Comparison of ENCODE assay signal across 10 mouse cellular contexts in genomic region chr9:57659774-57660173, GRCm38 (mm10). TPM values are rescaled to one million over a fixed set of nuclear protein-coding genes. Genes with fewer than 3 reads are reported as not detected.
A peak's percentile ranks its signal among the peaks of the same experiment; 100 is the strongest.
DNase-seq lines count a peak whose midpoint lies in the region; ATAC-seq and TF ChIP-seq lines count a peak whose summit lies in the region.
"Had no signal": no experiment of that assay in that cellular context is flagged by ENCODE, and none has a peak within 500 bp of the region (broad histone marks: within the 10 kb centered on the region; RNA-seq: fewer than 3 reads in every experiment).

No protein-coding gene starts in this region.

- no peaks in the 10 kb centered on the region for H3K36me3 ChIP-seq in testis, adult 2 months (ENCODE audit: control insufficient read depth, insufficient read depth, low read length)
- no peaks in the 10 kb centered on the region for H3K36me3 ChIP-seq in splenic B cell, adult 2 months (ENCODE audit: control insufficient read depth, insufficient read depth, low read length, poor library complexity, severe bottlenecking)
- H3K36me3 ChIP-seq: embryonic facial prominence, embryonic 13.5 days had no signal

- TF ChIP-seq POLR2A in testis, adult 2 months (IDR thresholded peaks at IDR 0.05; ENCODE audit: control insufficient read depth, low read depth, low read length), result no peak
- TF ChIP-seq POLR2A in cerebellum, adult 2 months (IDR thresholded peaks at IDR 0.05; ENCODE audit: borderline replicate concordance, insufficient read depth, low read length), result no peak

- peak; percentile 69 for ATAC-seq in inflammation-experienced regulatory T-cells, adult 6 months

- intact Hi-C loops in left cerebral cortex, postnatal 14 days (cut with DNase I), result loop anchor here (1.0 to 10.0 kb wide), 2 partner anchors 85 to 335 kb away; no protein-coding TSS in a partner anchor

- H3K27ac ChIP-seq in testis, adult 2 months (ENCODE audit: control insufficient read depth, insufficient read depth, low read depth, low read length), result no peak overlapping the region
- H3K27ac ChIP-seq in cerebellum, adult 2 months (ENCODE audit: insufficient read depth, low read length), result no peak overlapping the region
- H3K27ac ChIP-seq: embryonic facial prominence, embryonic 13.5 days had no signal

- peak; percentile 57; the same call in 1 of the 2 replicates for TF ChIP-seq CTCF in testis, adult 2 months (IDR thresholded peaks at IDR 0.05; ENCODE audit: control insufficient read depth, insufficient read depth, insufficient replicate concordance, low read depth, low read length)
- TF ChIP-seq CTCF in cerebellum, adult 2 months (IDR thresholded peaks at IDR 0.05; ENCODE audit: borderline replicate concordance, insufficient read depth, low read depth, low read length), result peak; percentile 98

- DNase-seq in testis, postnatal 14 days (ENCODE audit: low spot score), result no peak
- DNase-seq in cerebellum, adult 2 months, result peak; percentile 74 to 79
- peak; percentile 48 to 78 for DNase-seq in frontal cortex, postnatal 25 days (ENCODE audit: low spot score in 2 of 2)
- DNase-seq in left cerebral cortex, postnatal 14 days (ENCODE audit: low spot score in 2 of 2), result peak; percentile 85 to 88
- peak; percentile 79 for DNase-seq in mesoderm, embryonic 11.5 days (ENCODE audit: low read depth, low spot score)
- DNase-seq in splenic B cell, adult 2 months (ENCODE audit: low read depth, low spot score), result peak; percentile 87

- WGBS in cerebellum, adult 2 months, result 26% methylated on average over 4 of the region's 4 CpGs

- H3K4me1 ChIP-seq in testis, adult 2 months (ENCODE audit: control insufficient read depth, insufficient read depth, low read length), result peaks cover 5% of the 10 kb centered on the region; the same call in 1 of the 2 replicates
- peaks cover 4% of the 10 kb centered on the region for H3K4me1 ChIP-seq in cerebellum, adult 2 months (ENCODE audit: control insufficient read depth, insufficient read depth, low read length)

- H3K4me3 ChIP-seq in testis, adult 2 months (ENCODE audit: control insufficient read depth, low read depth, low read length), result no peak overlapping the region
- no peak overlapping the region for H3K4me3 ChIP-seq in cerebellum, adult 2 months (replicated peaks; ENCODE audit: insufficient read depth, low read depth, low read length)
- H3K4me3 ChIP-seq: embryonic facial prominence, embryonic 13.5 days had no signal

- H3K27me3 ChIP-seq in testis, adult 2 months (ENCODE audit: control insufficient read depth, insufficient read depth, low read length), result no peaks in the 10 kb centered on the region
- no peaks in the 10 kb centered on the region for H3K27me3 ChIP-seq in cerebellum, adult 2 months (ENCODE audit: control insufficient read depth, insufficient read depth, low read length)
- no peaks in the 10 kb centered on the region for H3K27me3 ChIP-seq in splenic B cell, adult 2 months (ENCODE audit: control insufficient read depth, insufficient read depth, low read length, poor library complexity, severe bottlenecking)

RNA-seq across cellular contexts. Expression of gene Csk, which starts 6.3 kb away (rescaled TPM):
- 13.4 and 13.9 TPM in 2 replicates for polyA plus RNA-seq in testis, adult 2 months (2012; rRNA removed)
- 45.5 and 57.2 TPM in 2 replicates for polyA plus RNA-seq in cerebellum, adult 2 months (2012; rRNA removed)
- 100 to 1,000 TPM; 113 to 133 (median 122) TPM for polyA plus RNA-seq in inflammation-experienced regulatory T-cells, adult 6 months (2017; shearing (Covaris generic))
- 10 to 100 TPM; 46.8 to 47.1 TPM for total RNA-seq in left cerebral cortex, postnatal 14 days (2021)

RNA-seq across cellular contexts. Expression of gene Cyp1a2, which starts 23.7 kb away (rescaled TPM):
- polyA plus RNA-seq in testis, adult 2 months (2012; rRNA removed), result 0.16 and 0.38 TPM in 2 replicates
- not detected in 2 replicates for polyA plus RNA-seq in cerebellum, adult 2 months (2012; rRNA removed)
- not detected for polyA plus RNA-seq in inflammation-experienced regulatory T-cells, adult 6 months (2017; shearing (Covaris generic))
- total RNA-seq in left cerebral cortex, postnatal 14 days (2021), result not detected
- polyA plus RNA-seq: embryonic facial prominence, embryonic 13.5 days; stomach, embryonic 14.5 days had no signal

RNA-seq across cellular contexts. Expression of gene Cyp1a1, which starts 28.0 kb away (rescaled TPM):
- 0.09 and 0.11 TPM in 2 replicates for polyA plus RNA-seq in testis, adult 2 months (2012; rRNA removed)
- 0.10 and 0.11 TPM in 2 replicates for polyA plus RNA-seq in cerebellum, adult 2 months (2012; rRNA removed)
- under 1 TPM in 2 of 3 experiments, not detected in 1; 0.21 TPM for polyA plus RNA-seq in inflammation-experienced regulatory T-cells, adult 6 months (2017; shearing (Covaris generic))
- under 1 TPM; 0.13 to 0.22 TPM for total RNA-seq in left cerebral cortex, postnatal 14 days (2021)
- polyA plus RNA-seq: embryonic facial prominence, embryonic 13.5 days; stomach, embryonic 14.5 days had no signal

RNA-seq across cellular contexts. Expression of gene Lman1l, which starts 39.2 kb away (rescaled TPM):
- polyA plus RNA-seq in testis, adult 2 months (2012; rRNA removed), result 0.06 TPM in 1 of 2 replicates, not detected in the other
- 0.06 TPM in 1 of 2 replicates, not detected in the other for polyA plus RNA-seq in cerebellum, adult 2 months (2012; rRNA removed)
- under 1 TPM; 0.23 to 0.97 (median 0.40) TPM for polyA plus RNA-seq in inflammation-experienced regulatory T-cells, adult 6 months (2017; shearing (Covaris generic))
- not detected for total RNA-seq in left cerebral cortex, postnatal 14 days (2021)
- polyA plus RNA-seq: embryonic facial prominence, embryonic 13.5 days; stomach, embryonic 14.5 days had no signal

RNA-seq across cellular contexts. Expression of gene Edc3, which starts 48.6 kb away (rescaled TPM):
- polyA plus RNA-seq in testis, adult 2 months (2012; rRNA removed), result 8.0 and 8.1 TPM in 2 replicates
- 16.1 TPM in 2 replicates for polyA plus RNA-seq in cerebellum, adult 2 months (2012; rRNA removed)
- polyA plus RNA-seq in inflammation-experienced regulatory T-cells, adult 6 months (2017; shearing (Covaris generic)), result 10 to 100 TPM; 22.7 to 32.1 (median 29.1) TPM
- total RNA-seq in left cerebral cortex, postnatal 14 days (2021), result 10 to 100 TPM; 15.3 to 15.6 TPM
